Comparison of ENCODE assay signal across 18 mouse cellular contexts in the genomic region with DNA sequence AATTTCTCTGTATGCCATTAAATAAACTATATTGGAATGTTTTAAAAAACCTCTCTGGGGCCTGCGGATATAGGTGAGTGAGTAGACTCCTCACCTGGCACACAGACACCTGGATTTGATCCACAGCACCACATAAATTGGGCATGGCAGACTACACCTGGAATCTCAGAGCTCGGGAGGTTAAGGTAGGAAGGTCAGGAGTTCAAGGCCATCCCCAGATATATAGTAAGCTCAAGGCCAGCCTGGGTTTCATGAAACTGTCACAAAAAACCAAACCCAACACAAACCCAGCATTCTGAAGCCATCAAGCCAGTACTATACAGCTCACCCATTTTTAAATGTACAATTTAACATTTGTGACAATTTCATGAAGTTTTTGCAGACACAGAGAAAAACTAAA.
A peak's percentile ranks its signal among the peaks of the same experiment; 100 is the strongest.
DNase-seq lines count a peak whose midpoint lies in the region; ATAC-seq lines count a peak whose summit lies in the region.
"Had no signal": no experiment of that assay in that cellular context is flagged by ENCODE, and none has a peak within 500 bp of the region (broad histone marks: within the 10 kb centered on the region; RNA-seq: fewer than 3 reads in every experiment).

No protein-coding gene starts in this region.

- H3K4me3 ChIP-seq in midbrain, embryonic 11.5 days (ENCODE audit: low read depth, low read length): no peak overlapping the region
- no peak overlapping the region for H3K4me3 ChIP-seq in midbrain, embryonic 14.5 days (replicated peaks; ENCODE audit: low read depth, low read length)

- no peak overlapping the region for H3K9ac ChIP-seq in midbrain, embryonic 11.5 days (ENCODE audit: low read length)
- H3K9ac ChIP-seq in midbrain, embryonic 14.5 days (replicated peaks; ENCODE audit: low read length): no peak overlapping the region

- no peak overlapping the region for H3K4me2 ChIP-seq in midbrain, embryonic 11.5 days
- no peak overlapping the region for H3K4me2 ChIP-seq in midbrain, embryonic 14.5 days (ENCODE audit: low read length)

- H3K36me3 ChIP-seq in midbrain, embryonic 11.5 days (ENCODE audit: control insufficient read depth, insufficient read depth, low read length): no peaks in the 10 kb centered on the region
- no peaks in the 10 kb centered on the region for H3K36me3 ChIP-seq in midbrain, embryonic 14.5 days (ENCODE audit: control insufficient read depth, insufficient read depth, low read length)
- H3K36me3 ChIP-seq: G1E had no signal

- DNase-seq in heart, adult 11 months: peak; percentile 55
- no peak for DNase-seq in heart, adult 8-10 months (ENCODE audit: low spot score)
- peak; percentile 53 for DNase-seq in midbrain, embryonic 11.5 days (ENCODE audit: low spot score, missing footprints)
- DNase-seq in midbrain, embryonic 14.5 days: no peak
- DNase-seq: adrenal gland, adult 2 months; adrenal gland, adult 8-10 months; adrenal gland, postnatal 10 days; adrenal gland, postnatal 14 days; adrenal gland, postnatal 25 days; adrenal gland, postnatal 36 days; B cell, adult 2 months; cerebellum, adult 11 months; cerebellum, adult 11-12 months; cerebellum, adult 18-20 months had no signal

- no peaks in the 10 kb centered on the region for H3K9me3 ChIP-seq in midbrain, embryonic 11.5 days (ENCODE audit: control insufficient read depth, low read length)
- H3K9me3 ChIP-seq in midbrain, embryonic 14.5 days (ENCODE audit: control insufficient read depth, low read length): no peaks in the 10 kb centered on the region

- 89% methylated on average over 2 of the region's 2 CpGs for WGBS in midbrain, embryonic 11.5 days
- WGBS in midbrain, embryonic 14.5 days: 90% methylated on average over 2 of the region's 2 CpGs

- no peak overlapping the region for H3K27ac ChIP-seq in midbrain, embryonic 11.5 days (ENCODE audit: low read depth, low read length)
- no peak overlapping the region for H3K27ac ChIP-seq in midbrain, embryonic 14.5 days (replicated peaks; ENCODE audit: low read depth, low read length)

- H3K27me3 ChIP-seq in midbrain, embryonic 11.5 days (ENCODE audit: control insufficient read depth, insufficient read depth, low read length): no peaks in the 10 kb centered on the region; the same call in 1 of the 2 replicates
- no peaks in the 10 kb centered on the region for H3K27me3 ChIP-seq in midbrain, embryonic 14.5 days (ENCODE audit: control insufficient read depth, insufficient read depth, low read length)

- ATAC-seq in midbrain, embryonic 11.5 days (ENCODE audit: low FRiP score): no peak
- ATAC-seq in midbrain, embryonic 14.5 days (ENCODE audit: low FRiP score, low TSS enrichment): no peak
- ATAC-seq: activated CD4-positive, CD25-positive, alpha-beta regulatory T cell, adult 4 months; CD4-positive, CD25-positive, alpha-beta regulatory T cell, adult 4 months; Patski had no signal

- peaks cover 10% of the 10 kb centered on the region for H3K4me1 ChIP-seq in midbrain, embryonic 11.5 days (ENCODE audit: control insufficient read depth, insufficient read depth, low read length)
- H3K4me1 ChIP-seq in midbrain, embryonic 14.5 days (ENCODE audit: control insufficient read depth, insufficient read depth, low read length): peaks cover 12% of the 10 kb centered on the region; the same call in 1 of the 2 replicates

Comparison
In these comparisons a context has a peak if more than half of its experiments do, and no peak if none do; other contexts are left out.
1. DNase-seq: peak in heart, adult 11 months (single experiment) and midbrain, embryonic 11.5 days (single experiment); none in heart, adult 8-10 months (single experiment) and midbrain, embryonic 14.5 days (single experiment).